Mouse (Mus musculus) testis, adult 10 weeks (tissue): ENCODE data around the gene Alox12. TPM values are rescaled to one million over a fixed set of nuclear protein-coding genes. Genes with fewer than 3 reads are reported as not detected.

Experiments used
- polyA plus RNA-seq: library from polyadenylated mRNA; stranded (reverse); fragments of 350-450 nt; fragmentation: Illumina TruSeq; extraction: RNeasy Lipid Tissue Mini Kit (QIAGEN cat#74804); gene quantifications from one replicate; pipeline ENCODE4 v1.2.3, GENCODE M21; 2014; ENCODE audit warnings: low read depth, low replicate concordance

Alox12 gene
- polyA plus RNA-seq, result 3.0 TPM

DNA sequence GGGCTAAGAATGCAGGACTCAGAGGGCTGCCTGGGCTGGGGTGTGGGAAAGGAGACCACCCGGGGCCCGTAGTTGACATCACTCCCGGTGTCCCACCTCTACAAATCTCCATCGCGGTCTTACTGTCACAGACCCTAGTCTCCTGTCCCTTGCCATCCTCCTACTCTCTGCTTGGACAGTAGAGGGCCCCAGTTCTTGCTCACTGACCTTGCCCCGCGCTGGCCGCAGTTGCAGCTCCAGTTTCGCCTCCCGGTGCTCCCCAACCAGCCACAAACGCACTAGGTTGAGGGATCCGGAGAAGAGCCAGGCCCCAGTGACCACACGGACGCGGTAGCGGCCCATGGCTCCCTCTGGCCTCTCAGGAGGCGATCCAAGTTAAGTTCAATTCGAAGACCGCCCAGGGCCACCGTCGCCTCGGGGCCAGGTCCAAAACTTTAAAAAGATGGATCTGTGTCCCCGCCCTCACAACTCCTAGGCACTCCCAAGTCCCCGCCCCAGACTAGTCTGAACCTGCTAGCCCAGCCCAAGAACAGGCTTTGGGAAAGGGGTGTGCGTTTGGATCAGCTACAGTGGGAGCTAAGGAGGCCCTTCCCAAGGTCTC, at the start of gene Alox12:
TSS of gene Alox12 (minus strand) at position 423 of the 601 bp plus-strand sequence.

DNA sequence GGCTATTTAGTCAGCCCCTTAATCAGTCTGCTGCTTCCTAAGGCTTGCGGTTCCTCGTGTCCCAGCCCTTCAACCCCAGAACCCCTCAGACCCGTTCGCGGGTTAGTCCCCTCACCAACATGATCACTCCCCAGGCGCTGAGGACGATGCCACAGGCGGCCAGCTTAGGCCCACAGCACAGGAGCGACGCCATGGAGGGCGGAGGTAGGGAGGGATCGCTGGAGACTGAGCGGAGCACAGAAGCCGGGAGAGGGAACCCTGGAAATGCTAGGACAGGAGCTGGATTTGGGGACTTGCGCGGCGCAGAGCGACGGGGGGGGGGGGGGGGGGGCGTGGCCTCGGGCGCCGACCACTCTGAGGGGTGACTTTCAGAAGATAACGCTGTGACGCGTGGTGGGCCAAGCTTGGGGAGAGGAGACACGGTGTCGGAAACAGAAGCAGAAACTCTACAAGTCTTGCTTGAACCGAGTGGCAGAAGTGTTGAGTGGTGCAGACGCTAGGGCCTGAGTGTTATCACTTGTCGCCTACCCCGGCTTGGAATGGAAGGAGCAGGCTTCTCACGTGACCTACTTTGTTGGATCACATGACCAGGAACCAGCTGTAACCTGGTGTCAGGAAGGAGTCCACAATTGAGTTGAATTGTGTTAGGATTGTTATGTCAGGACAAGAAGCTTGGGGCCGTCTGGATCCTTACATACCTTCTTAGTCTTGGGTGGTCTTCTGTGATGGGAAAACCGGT, 15.4 kb downstream of the Alox12 start, which contains the start of the genes Gm21988 and Rnasek:
TSS of gene Gm21988 (minus strand) at position 290 of the 739 bp plus-strand sequence.
TSS of gene Rnasek (minus strand) at position 302 of the 739 bp plus-strand sequence.

DNA sequence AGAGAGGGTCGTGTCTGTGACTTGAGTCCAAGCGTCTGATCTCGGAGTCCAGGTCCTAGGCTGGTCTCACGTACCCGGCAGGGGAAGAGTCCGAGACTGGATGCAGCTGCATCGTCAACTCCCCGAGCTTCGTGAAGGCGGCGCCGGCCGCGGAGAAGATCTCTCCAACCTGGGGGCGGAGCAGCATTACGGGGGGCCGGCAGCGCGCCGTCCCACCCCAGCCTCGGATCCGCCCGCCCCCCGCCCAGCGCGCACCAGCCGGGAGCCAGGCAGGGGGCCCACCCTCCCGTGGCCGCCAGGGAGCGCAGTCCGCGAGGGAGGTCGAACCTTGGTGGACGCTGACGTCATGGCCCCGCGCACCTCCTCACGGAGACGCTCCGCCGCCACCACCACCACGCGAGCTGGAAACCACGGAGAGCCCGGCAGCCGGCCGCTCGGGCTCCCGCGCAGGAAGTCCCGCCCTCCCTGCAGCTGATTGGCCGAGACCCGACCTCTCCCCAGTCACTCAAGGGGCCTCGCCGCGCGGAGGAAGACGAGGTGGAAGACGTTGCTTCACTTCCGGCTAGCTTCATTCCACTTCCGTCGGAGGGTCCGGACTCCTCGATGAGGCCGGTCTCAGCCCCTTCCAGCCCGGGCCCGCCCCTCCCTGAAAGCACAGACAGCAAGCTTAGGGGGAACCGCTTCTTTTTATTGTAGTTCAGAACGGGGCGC, 17.5 kb downstream of the Alox12 start, which contains the start of gene 0610010K14Rik:
TSS of gene 0610010K14Rik (minus strand) at position 458 of the 711 bp plus-strand sequence.

DNA sequence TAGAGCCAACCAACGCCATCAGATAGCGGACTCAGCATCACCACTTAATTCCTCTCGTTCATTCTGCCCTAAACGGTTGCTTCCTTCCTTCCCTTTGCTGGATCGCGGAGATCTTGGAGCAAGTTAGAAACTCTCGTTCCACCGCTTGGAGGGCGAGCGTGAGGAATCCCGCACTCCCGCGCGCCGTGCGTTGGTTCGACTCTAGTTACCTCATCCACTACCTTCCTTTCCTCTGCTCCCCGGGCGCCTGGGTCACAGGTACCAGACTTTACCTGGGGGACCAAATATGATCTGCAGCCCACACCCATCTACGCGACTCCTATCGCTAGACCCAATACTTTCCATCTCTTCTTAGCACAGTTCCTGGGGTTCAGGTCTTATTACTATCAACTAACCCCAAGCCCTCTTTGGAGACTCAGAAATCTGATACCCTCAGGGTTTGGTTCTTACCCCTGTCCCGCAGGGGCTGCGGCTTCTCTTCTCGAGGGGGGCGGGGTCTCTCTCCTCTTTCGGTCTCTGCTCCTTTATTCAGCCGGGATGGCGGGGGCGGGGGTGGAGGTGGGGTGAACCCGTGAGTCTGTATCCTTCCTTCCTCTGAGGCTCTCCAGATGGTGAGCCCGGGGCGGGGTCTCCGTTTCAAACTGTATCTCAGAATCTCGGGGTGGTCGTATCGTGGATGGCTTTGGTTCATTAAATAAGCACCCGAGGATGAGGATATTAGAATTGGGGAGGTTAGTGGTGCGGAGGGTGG, 25.7 kb downstream of the Alox12 start, which contains the start of gene Bcl6b:
TSS of gene Bcl6b (minus strand) at position 539 of the 751 bp plus-strand sequence.

DNA sequence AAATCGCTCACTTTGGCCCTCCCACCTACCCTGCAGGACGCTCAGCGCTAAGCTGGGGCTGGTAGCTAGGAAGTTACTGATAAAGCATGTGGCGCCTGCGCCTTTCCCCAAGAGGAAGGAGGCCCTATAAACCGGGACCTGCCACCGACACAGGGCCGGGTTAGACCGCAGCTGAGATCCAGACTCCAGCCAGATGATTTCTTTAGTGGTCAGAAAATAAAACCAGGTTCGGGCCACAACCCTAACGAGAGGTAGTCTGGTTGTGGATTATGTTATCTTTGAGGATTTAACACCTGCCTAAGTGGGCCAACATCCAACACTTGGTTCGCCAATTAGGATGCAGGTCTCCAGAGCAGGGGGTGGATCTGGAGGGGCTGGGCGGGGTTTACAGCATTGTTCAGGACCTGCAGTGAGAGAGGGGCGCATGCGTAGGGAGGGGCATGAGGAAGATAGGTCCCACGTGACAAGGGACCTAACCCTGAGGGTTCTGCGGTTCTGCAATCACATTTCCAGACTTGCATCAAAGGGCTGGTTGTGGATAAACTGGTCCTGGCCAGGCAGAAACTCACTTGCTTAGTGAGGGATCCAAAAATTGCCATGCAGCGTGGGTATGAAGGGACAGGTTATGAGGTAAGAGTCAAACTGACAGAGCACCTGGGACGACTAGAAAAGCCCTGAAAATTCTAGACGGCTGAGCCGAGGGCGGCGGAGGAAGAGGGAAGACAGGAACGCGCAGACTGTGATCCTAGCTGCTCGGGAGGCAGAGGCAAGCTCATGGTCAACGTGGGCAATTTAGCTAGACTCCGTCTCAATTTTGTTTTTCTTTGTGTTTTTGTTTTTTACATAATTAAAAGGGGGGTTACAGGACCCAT, 34.2 kb downstream of the Alox12 start, which contains the start of gene Slc16a13:
TSS of gene Slc16a13 (minus strand) at position 334 of the 872 bp plus-strand sequence.

DNA sequence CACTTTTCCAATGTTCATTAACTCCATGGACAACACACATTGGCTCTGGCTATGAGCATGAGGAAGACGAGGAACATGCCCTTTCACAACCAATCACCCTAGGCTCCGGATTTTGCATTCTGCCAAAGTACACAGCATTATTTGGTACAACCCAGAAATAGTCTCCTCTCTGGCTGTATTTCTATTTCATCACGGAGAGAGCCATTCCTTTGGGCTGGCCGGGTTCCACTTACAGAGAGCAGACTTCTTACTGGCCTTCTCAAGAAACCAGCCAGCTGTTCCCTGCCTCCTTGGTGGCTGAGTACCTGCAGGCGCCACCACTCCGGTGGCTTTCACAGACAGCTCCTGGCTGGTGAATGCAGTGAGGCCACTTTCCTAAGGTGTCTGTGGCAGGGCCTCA, 42.7 kb downstream of the Alox12 start, which contains the start of gene Slc16a11:
TSS of gene Slc16a11 (plus strand) at position 330 of the 400 bp plus-strand sequence.

Other genes starting within 250 kb of the Alox12 start
- gene Acadvl, start 239.9 kb downstream of the Alox12 start, polyA plus RNA-seq, result 3.9 TPM
- 0.46 TPM for gene Dlg4, start 238.4 kb downstream of the Alox12 start, polyA plus RNA-seq
- gene Asgr1, start 201.3 kb downstream of the Alox12 start, polyA plus RNA-seq, result not detected
- gene Asgr2, start 162.7 kb downstream of the Alox12 start, polyA plus RNA-seq, result not detected
- 0.73 TPM for gene Mgl2, start 125.0 kb downstream of the Alox12 start, polyA plus RNA-seq
- gene Clec10a, start 99.2 kb downstream of the Alox12 start, polyA plus RNA-seq, result 1.9 TPM
- gene Slc16a11, start 42.6 kb downstream of the Alox12 start, polyA plus RNA-seq, result not detected
- 0.62 TPM for gene Slc16a13, start 34.3 kb downstream of the Alox12 start, polyA plus RNA-seq
- gene Bcl6b, start 25.6 kb downstream of the Alox12 start, polyA plus RNA-seq, result 1.7 TPM
- 2.5 TPM for gene 0610010K14Rik, start 17.4 kb downstream of the Alox12 start, polyA plus RNA-seq
- gene Gm21988, start 15.5 kb downstream of the Alox12 start, polyA plus RNA-seq, result 0.46 TPM
- 13.8 TPM for gene Rnasek, start 15.5 kb downstream of the Alox12 start, polyA plus RNA-seq
- not detected for gene Alox12e, start 67.3 kb upstream of the Alox12 start, polyA plus RNA-seq
- gene Alox15, start 96.7 kb upstream of the Alox12 start, polyA plus RNA-seq, result 0.41 TPM
- 11.9 TPM for gene Pelp1, start 154.7 kb upstream of the Alox12 start, polyA plus RNA-seq
- 0.35 TPM for gene Arrb2, start 177.3 kb upstream of the Alox12 start, polyA plus RNA-seq
- gene Med11, start 196.6 kb upstream of the Alox12 start, polyA plus RNA-seq, result 4.8 TPM
- 18.1 TPM for gene Zmynd15, start 204.1 kb upstream of the Alox12 start, polyA plus RNA-seq
- gene Cxcl16, start 204.6 kb upstream of the Alox12 start, polyA plus RNA-seq, result 2.3 TPM
- gene Tm4sf5, start 249.9 kb upstream of the Alox12 start, polyA plus RNA-seq, result 0.35 TPM